Mouse (Mus musculus) ovary, postnatal 14 days (tissue): ENCODE results near the gene Nr3c2.

Source experiments
- DNase-seq: peaks from one replicate; pipeline ENCODE4 v3.0.0; 2022; ENCODE audit warnings: low spot score

Nr3c2 gene

DNA sequence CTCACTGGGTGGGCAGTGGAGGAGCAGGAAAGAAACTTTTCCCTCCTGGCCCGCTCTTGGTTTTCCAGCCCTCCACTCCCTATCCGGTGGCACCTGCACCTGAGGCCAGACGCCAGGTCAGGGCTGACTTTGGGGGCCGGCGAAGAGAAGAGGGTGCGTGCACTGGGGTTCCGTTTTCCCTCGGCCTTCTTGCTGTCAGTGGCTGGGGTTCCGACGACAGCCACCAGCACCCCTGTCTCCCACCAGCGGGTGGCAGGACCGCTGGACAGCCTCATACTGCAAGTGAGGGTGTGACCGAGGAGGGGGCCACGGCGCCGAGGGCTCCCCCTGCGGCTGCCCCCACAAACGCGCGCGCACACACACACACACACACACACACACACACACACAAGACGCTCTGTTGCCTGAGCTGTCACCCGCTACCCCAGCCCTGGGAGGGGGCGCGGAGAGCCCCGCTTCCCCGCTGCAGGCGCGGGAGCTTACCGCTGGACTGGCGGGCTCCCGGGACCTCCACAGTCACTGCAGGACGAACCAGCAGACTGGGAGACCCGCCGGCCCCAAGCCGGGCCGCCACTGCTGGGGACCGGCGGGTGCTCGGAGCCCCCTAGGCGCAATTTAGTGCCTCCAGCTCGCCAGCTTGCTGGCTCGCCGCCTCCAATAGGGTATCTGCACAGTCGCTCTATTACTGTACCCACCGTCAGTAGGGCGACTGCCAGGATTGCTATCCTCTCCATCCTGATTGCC lies at the start of gene Nr3c2:
TSS of gene Nr3c2 (plus strand) at position 32 of the 744 bp plus-strand sequence.
- peak; percentile 13 for DNase-seq

GRCm38 (mm10) chr8:76858534-76858933 lies 40.7 kb upstream of the Nr3c2 start:
- no peak for DNase-seq

GRCm38 (mm10) chr8:76859709-76860108 lies 39.5 kb upstream of the Nr3c2 start:
- no peak for DNase-seq

DNA sequence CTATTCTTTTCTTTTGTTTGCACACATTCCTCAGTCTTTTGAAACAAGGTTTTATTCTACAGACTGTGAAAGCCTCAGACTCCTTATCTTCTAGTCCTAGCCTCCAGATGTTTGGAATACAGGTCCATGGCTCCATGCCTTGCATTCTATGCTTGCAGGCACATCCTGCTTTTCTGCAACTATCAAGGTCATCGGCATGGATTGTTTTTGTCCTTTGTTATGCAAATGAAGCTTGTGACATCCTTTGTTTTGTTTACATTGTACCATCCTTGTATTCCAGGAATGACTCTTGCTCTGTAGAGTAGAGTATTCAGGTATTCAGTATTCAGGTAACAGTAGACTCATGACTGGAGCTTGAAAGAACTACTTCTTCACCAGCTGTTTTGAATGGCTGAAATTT lies 36.2 kb upstream of the Nr3c2 start:
- no peak for DNase-seq

DNA sequence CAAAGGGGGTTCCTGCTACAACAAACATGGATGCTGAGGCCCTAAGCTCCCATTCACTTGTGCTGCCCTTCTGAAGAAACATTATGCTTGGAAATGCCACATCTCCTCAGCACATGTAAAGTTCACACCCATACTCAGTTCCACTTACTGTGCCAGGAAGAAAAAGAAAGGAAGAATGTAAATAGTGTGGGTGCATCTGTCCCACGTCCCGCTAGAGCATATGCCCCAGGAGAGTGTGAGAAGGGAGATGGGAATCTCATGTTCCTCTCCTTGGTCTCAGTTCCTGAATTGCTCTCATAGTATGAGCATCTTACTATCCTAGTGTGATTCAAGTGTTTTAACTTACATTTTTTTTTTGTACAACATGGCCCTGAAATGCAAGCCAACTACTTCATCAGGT lies 22.4 kb upstream of the Nr3c2 start:
- no peak for DNase-seq

GRCm38 (mm10) chr8:76897050-76897449 lies 2.2 kb upstream of the Nr3c2 start:
- no peak for DNase-seq

GRCm38 (mm10) chr8:76898721-76899410 lies 376 bp upstream of the Nr3c2 start:
- peak; percentile 47 for DNase-seq

GRCm38 (mm10) chr8:76900155-76901141 lies 1.2 kb downstream of the Nr3c2 start:
- DNase-seq, result peak; percentile 20

DNA sequence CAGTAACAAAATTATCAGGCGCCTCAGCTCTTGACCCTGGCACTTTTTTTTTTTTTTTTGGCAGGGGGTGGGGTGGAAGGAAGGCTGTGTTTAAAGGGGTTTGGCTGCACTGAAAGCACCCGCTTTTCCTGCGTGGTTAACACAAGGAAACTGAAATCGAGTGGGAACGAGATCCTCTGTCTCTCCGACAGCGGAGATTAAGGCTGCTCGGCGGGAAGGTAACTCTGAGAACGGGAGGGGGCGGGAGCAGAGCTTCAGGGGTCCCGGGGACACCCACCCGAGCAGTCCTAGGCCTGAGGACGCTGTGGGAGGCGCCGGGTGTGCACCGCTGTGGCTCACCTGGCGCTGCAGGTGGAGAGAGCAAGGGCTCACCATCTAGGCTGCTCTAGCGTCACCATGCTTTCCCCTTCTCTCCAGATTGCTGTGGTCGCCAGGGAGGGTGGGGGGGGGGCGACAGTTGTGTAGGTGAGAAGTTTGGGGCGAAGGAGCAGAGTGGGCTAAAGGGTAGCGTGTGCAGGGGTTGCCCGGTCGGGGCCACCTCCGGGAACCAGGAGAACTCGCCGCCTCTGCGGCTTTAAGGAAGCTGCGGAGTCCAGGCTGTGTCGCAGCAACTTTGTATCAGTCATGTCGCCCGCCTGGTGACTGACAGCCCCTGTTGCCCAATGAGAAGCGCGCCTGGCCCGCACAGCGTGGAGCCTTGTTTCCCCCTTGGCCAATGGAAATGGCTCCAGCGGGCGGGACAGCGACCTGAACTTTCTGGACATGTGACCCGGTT lies 2.4 kb downstream of the Nr3c2 start:
- DNase-seq, result peak; percentile 91

DNA sequence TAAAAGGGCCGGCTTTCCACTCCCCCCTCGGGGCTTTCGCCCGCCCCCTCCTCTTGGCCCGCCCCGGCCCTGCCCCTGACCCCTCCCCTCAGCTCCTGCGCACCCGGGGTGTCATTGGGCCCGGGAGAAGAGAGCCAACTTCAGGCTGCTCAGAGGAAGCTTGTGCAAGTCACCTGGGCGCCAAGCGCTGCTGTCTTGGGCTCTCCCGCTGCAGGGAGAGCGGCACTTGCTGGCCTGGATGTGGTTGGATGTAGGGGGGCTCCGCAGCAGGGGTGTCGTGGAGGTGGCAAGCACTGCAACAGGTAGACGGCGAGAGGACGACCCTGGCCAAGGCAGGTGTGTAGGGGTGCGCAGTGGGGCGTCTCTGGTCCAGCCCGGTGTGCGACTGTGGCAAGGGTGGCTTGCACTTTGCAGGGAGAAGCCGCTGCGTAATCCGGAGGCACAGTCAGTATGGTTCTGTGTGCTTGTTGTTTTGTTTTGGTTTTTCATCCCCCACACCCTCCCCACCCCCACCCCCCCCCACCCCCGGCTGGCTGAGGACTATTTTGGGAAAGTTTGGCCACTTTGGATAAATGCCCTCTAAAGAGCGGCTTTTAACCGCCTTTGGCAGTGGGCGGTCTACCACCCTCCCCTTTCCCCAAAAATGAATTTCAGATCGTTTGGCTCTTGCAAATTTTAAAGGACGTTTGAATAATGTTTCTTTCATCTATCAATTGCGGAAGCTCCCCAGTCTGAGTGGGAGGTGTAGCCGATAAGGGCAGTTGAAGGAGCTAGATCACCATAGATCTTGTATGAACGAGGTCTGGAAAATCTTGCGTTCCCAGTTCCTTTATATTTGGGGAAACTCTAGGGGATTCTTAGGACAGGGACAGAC lies 3.2 kb downstream of the Nr3c2 start:
- DNase-seq, result no peak

DNA sequence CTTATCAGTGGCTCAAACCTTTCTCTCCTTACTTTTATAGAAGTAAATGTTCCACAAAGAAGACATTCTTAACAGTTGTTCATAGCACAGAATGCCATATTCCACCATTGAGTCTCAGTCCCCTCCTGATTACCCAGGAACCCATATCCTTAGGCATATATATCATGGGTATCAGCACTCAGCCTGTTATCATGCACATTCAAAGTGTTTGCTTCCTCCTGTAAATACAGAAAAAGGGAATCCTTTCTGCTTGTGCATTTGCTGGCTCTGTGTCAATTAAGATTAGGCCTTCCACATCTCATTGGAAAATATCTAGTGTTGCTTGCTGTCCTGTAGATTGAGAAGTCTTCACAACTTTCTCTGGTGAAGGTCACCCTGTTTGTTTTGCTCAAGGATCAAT lies 12.0 kb downstream of the Nr3c2 start:
- no peak for DNase-seq

DNA sequence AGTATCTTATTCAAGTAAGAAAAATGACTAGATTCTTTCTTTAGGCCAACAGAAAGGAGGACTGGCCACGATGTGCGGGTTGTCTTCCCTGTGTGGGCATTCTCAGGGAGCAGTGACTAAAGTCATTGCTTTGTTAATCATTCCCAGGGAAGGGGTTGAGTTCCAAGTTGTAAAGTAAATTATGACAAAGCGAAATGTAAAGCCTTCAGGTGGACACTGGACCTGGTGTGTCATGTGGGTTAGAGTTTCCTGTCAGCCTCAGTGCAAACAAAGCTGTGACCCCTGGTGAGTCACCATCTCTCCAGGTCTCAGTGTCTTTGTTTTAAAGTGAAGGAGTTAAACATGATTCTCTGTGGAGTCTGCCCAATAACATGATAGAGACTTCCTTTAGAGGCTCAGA lies 13.4 kb downstream of the Nr3c2 start:
- DNase-seq, result no peak

DNA sequence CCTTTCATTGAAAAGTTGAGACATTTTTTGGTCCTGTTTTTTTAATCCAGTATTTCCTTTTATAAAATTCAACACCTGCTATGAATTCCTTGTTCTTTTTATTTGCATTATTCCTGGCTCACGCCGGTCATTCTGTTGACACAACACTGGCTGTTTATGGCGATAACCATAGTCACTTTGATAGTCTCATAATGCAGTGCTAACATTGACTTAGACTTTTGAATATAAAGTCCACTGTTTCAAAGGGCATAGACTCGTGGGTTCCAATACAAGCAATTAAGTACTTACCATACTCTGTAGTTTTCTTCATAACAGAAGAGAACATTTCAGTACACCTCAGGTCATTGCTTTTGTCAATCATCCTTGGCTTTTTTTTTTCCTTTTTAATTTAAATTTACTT lies 14.0 kb downstream of the Nr3c2 start:
- DNase-seq, result no peak

GRCm38 (mm10) chr8:76915260-76915659 lies 16.0 kb downstream of the Nr3c2 start:
- DNase-seq, result no peak

- no peak for DNase-seq
Observed at GRCm38 (mm10) chr8:76919546-76919945, 20.3 kb downstream of the Nr3c2 start.

DNA sequence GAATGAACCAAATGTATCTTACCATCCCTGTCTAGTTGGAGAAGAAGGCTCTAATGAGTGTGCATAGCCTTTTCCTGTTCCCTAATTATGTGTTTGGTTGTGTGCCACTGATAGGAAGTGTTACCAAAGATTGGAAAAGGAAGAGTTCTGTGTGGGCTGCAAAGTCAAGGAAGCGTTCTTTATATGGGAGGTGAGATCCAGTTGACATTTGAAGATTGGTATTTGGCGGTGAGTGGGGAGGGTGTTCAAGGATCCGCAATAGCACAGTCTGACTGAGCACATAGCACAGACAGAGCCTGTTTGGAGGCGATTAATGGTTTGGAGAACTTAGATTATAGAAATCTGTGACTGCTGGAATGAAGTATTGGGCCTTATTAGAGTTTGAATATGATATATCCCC lies 24.9 kb downstream of the Nr3c2 start:
- DNase-seq, result no peak

- DNase-seq, result no peak
Observed at GRCm38 (mm10) chr8:76928326-76928725, 29.1 kb downstream of the Nr3c2 start.

DNA sequence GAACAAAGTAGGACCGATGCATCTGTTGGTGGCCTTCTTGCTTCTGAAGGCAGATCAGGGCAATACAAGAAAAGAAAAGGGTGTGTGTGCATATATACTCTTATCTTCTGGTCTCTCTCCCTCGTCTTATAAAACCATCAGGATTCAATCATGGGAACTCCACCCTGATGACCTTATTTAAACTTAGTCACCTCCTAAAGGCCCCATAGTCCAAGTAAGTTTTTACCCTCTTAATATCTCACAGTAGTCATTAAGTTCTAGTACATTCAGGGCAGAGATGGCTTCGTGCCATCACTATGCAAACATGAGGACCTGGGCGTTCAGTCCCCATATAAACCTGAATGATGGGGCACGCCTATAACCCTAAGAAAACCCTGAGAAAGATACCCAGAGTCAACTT lies 29.6 kb downstream of the Nr3c2 start:
- no peak for DNase-seq

- DNase-seq, result no peak
Observed at GRCm38 (mm10) chr8:76965046-76965445, 65.8 kb downstream of the Nr3c2 start.

- no peak for DNase-seq
Observed at GRCm38 (mm10) chr8:76971187-76971586, 71.9 kb downstream of the Nr3c2 start.
